Mouse (Mus musculus): ENCODE measurements at regions not wholly inside any gene's neighbourhood (a gene's known extent, or its start where the extent isn't known, plus 50 kb on each side); places are given as distances from the start of the nearest gene placed in this dataset.

DNA sequence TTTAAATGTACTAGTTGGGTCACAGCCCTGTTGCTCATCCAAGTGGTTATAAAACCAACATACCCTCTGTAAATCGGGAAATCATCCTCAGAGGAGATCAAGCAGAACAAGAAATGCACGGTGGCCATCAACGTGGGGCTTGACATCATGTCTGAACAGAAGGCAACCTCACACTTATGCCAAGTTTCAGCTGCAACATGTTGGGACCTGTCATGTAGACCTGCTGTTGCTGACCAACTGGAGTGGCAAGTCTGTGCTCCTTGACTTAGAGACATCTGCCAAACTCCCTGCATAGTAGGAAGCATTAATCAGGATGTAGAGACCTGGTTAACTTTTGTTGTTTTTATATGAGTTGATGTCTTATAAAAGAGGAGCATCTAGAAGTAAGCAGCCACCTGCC lies 244.0 kb upstream of the Fam98a start:
- no peaks in the 10 kb centered on the region for H3K9me3 ChIP-seq (ENCODE audit: control insufficient read depth, low read length)
- ATAC-seq (ENCODE audit: low FRiP score) (no peak), DNase-seq (ENCODE audit: low spot score) (no peak)
- H3K27ac ChIP-seq, result no peak overlapping the region
- no peaks in the 10 kb centered on the region for H3K36me3 ChIP-seq (replicated peaks; ENCODE audit: control insufficient read depth, insufficient read depth)
- H3K27me3 ChIP-seq (ENCODE audit: control insufficient read depth, insufficient read depth, low read length), result no peaks in the 10 kb centered on the region
- H3K4me3 ChIP-seq (replicated peaks; ENCODE audit: low read length), result no peak overlapping the region
- 89% methylated on average over 3 of the region's 3 CpGs for WGBS
- no peak overlapping the region for H3K9ac ChIP-seq
- H3K4me1 ChIP-seq (replicated peaks; ENCODE audit: control insufficient read depth, insufficient read depth, low read length), result no peaks in the 10 kb centered on the region
- H3K4me2 ChIP-seq (replicated peaks), result no peak overlapping the region

DNA sequence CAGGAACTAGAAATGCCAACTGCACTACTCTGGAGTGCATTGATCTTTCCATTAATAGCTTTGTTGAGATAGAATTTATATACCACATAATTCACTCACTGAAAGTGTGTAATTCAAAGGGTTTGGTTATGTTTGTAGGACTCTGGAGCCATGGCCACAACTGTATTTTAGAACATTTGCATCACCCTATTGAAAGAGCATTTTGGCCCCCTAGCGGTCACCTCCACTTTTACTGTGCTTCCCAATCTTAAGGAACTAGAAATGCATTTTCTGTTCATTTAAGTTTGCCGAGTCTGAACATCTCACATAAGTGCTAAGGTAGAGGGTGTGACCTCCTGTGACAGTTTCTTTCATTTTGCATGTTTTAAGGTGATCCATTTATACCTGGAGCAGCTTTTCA lies 228.0 kb upstream of the Fam98a start:
- H3K4me3 ChIP-seq (replicated peaks; ENCODE audit: low read length), result no peak overlapping the region
- H3K36me3 ChIP-seq (replicated peaks; ENCODE audit: control insufficient read depth, insufficient read depth), result no peaks in the 10 kb centered on the region
- no peak overlapping the region for H3K27ac ChIP-seq
- no peaks in the 10 kb centered on the region for H3K27me3 ChIP-seq (ENCODE audit: control insufficient read depth, insufficient read depth, low read length)
- WGBS, result 43% methylated on average over 2 of the region's 2 CpGs
- no peak for ATAC-seq (ENCODE audit: low FRiP score)
- H3K9ac ChIP-seq, result no peak overlapping the region
- H3K4me1 ChIP-seq (replicated peaks; ENCODE audit: control insufficient read depth, insufficient read depth, low read length), result no peaks in the 10 kb centered on the region
- no peak overlapping the region for H3K4me2 ChIP-seq (replicated peaks)
- no peaks in the 10 kb centered on the region for H3K9me3 ChIP-seq (ENCODE audit: control insufficient read depth, low read length)
- DNase-seq (ENCODE audit: low spot score), result no peak

DNA sequence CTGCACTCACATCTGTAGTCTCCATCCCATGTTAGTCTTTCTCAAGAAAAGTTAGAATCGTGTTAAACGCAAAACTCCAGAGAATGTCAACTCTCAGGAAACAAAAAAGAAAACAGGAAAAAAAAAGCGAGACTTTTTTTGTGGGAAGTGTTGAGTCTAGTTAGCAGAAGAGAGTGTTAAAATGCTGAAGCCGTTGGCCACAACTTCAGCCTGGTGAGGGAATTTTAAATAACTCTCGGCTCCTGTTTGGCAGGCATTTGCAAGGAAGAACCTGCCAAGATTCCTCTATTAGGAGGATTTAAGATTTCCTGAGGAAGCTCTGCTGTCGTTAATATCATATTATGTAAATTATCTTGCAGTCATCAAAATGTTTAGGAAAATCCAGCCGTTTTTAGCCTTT lies 224.9 kb upstream of the Fam98a start:
- Histone ChIP-seq H3K27me3 (ENCODE audit: control insufficient read depth, insufficient read depth, low read length) (no peaks in the 10 kb centered on the region), H3K4me3 (replicated peaks; ENCODE audit: low read length) (no peak overlapping the region), H3K4me2 (replicated peaks) (no peak overlapping the region), H3K4me1 (replicated peaks; ENCODE audit: control insufficient read depth, insufficient read depth, low read length) (no peaks in the 10 kb centered on the region), H3K9ac (no peak overlapping the region), H3K36me3 (replicated peaks; ENCODE audit: control insufficient read depth, insufficient read depth) (no peaks in the 10 kb centered on the region), H3K9me3 (ENCODE audit: control insufficient read depth, low read length) (no peaks in the 10 kb centered on the region), H3K27ac (no peak overlapping the region)
- 79% methylated on average over 7 of the region's 7 CpGs for whole genome bisulfite sequencing
- DNase-seq (ENCODE audit: low spot score), result no peak
- ATAC-seq (ENCODE audit: low FRiP score), result no peak

DNA sequence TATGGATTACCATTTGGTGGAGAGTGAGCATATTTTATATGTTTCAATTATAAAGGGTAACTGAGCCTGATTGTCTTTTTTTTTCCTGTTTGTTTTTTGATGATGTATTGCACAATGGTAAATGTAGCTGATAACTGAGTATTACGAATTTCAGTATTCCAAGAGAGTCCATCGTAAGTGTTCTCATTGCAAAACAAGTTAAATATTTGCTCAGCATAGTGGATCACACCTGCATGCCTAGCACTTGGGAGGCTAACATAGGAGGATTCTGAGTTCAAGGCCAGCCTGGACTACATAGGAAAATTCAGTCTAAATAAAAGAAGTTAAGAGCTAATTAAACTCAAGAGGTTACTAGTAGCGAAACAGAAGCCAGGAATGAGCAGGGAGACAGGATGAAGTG lies 223.8 kb upstream of the Fam98a start:
- Histone ChIP-seq H3K9me3 (ENCODE audit: control insufficient read depth, low read length) (no peaks in the 10 kb centered on the region), H3K36me3 (replicated peaks; ENCODE audit: control insufficient read depth, insufficient read depth) (no peaks in the 10 kb centered on the region), H3K4me1 (replicated peaks; ENCODE audit: control insufficient read depth, insufficient read depth, low read length) (no peaks in the 10 kb centered on the region), H3K4me2 (replicated peaks) (no peak overlapping the region), H3K27ac (no peak overlapping the region), H3K9ac (no peak overlapping the region), H3K4me3 (replicated peaks; ENCODE audit: low read length) (no peak overlapping the region), H3K27me3 (ENCODE audit: control insufficient read depth, insufficient read depth, low read length) (no peaks in the 10 kb centered on the region)
- WGBS, result 88% methylated on average over 3 of the region's 3 CpGs
- DNase-seq (ENCODE audit: low spot score) (no peak), ATAC-seq (ENCODE audit: low FRiP score) (no peak)

DNA sequence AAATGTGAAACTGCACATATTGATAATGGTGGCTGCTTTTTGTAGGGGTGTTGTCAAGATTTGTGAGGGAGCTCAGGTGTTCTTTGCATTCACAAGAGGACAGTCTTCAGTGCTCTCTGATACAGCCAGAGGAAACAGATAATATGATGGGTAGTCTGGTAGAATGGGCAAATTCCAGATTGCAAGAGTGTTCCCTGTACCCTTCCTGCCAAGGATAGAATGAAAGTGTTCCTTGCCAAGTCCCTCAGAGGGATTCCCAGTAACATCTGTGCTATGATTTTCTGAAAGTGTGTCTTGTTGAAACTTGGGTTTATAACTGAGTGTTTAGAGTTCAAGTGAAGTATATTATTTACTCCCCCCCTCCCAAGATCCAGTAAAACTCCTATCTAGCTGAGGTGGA lies 221.1 kb upstream of the Fam98a start:
- Histone ChIP-seq H3K27ac (no peak overlapping the region), H3K9me3 (ENCODE audit: control insufficient read depth, low read length) (no peaks in the 10 kb centered on the region), H3K4me3 (replicated peaks; ENCODE audit: low read length) (no peak overlapping the region), H3K4me1 (replicated peaks; ENCODE audit: control insufficient read depth, insufficient read depth, low read length) (no peaks in the 10 kb centered on the region), H3K27me3 (ENCODE audit: control insufficient read depth, insufficient read depth, low read length) (no peaks in the 10 kb centered on the region), H3K4me2 (replicated peaks) (no peak overlapping the region), H3K9ac (no peak overlapping the region), H3K36me3 (replicated peaks; ENCODE audit: control insufficient read depth, insufficient read depth) (no peaks in the 10 kb centered on the region)
- ATAC-seq (ENCODE audit: low FRiP score) (no peak), DNase-seq (ENCODE audit: low spot score) (no peak)

DNA sequence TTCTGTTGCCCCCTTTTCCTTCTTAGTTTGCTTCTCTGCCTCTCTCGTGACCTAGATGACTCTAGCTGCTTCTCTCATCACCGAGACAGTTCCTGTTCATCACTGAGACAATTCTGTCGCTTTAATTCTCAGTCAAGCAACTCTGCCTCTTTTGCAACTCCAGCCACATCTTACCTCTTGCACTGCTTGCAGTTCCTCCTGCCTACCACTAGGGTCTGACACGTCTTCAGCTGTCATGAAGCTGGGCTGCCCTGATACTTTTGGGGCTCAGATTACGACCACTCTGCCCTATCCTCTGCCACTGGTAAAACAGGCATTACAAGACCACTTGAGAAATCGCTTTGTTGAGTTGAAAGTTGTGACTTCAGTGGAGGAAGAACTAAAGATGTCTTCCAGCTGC lies 216.9 kb upstream of the Fam98a start:
- Histone ChIP-seq H3K27me3 (ENCODE audit: control insufficient read depth, insufficient read depth, low read length) (no peaks in the 10 kb centered on the region), H3K9me3 (ENCODE audit: control insufficient read depth, low read length) (no peaks in the 10 kb centered on the region), H3K4me2 (replicated peaks) (no peak overlapping the region), H3K36me3 (replicated peaks; ENCODE audit: control insufficient read depth, insufficient read depth) (no peaks in the 10 kb centered on the region), H3K4me3 (replicated peaks; ENCODE audit: low read length) (no peak overlapping the region), H3K9ac (no peak overlapping the region), H3K4me1 (replicated peaks; ENCODE audit: control insufficient read depth, insufficient read depth, low read length) (no peaks in the 10 kb centered on the region), H3K27ac (no peak overlapping the region)
- DNase-seq (ENCODE audit: low spot score) (no peak), ATAC-seq (ENCODE audit: low FRiP score) (no peak)
- 87% methylated on average over 6 of the region's 6 CpGs for WGBS

DNA sequence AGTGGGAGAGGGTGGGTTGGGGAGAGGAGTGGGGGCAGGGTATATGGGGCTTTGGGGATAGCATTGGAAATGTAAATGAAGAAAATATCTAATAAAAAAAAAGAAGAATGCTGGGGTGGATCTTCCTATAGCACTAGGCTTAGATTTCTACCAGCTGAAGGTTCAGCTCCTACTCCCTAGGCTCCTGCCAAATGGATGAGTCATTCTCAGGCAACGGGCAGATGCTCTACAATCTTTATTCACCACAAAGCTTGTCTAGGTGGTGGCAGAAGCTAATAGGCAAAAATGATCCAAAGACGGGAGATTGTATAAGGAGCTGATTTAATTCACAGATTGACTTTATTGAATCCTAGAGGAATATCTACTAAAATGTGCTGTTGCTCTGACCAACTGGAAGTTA lies 211.6 kb upstream of the Fam98a start:
- no peak overlapping the region for H3K4me3 ChIP-seq (replicated peaks; ENCODE audit: low read length)
- no peaks in the 10 kb centered on the region for H3K9me3 ChIP-seq (ENCODE audit: control insufficient read depth, low read length)
- no peaks in the 10 kb centered on the region for H3K4me1 ChIP-seq (replicated peaks; ENCODE audit: control insufficient read depth, insufficient read depth, low read length)
- no peak overlapping the region for H3K27ac ChIP-seq
- ATAC-seq (ENCODE audit: low FRiP score), result no peak
- no peak overlapping the region for H3K9ac ChIP-seq
- no peaks in the 10 kb centered on the region for H3K36me3 ChIP-seq (replicated peaks; ENCODE audit: control insufficient read depth, insufficient read depth)
- no peak for DNase-seq (ENCODE audit: low spot score)
- H3K4me2 ChIP-seq (replicated peaks), result no peak overlapping the region
- no peaks in the 10 kb centered on the region for H3K27me3 ChIP-seq (ENCODE audit: control insufficient read depth, insufficient read depth, low read length)
- WGBS, result 96% methylated on average over 2 of the region's 2 CpGs

DNA sequence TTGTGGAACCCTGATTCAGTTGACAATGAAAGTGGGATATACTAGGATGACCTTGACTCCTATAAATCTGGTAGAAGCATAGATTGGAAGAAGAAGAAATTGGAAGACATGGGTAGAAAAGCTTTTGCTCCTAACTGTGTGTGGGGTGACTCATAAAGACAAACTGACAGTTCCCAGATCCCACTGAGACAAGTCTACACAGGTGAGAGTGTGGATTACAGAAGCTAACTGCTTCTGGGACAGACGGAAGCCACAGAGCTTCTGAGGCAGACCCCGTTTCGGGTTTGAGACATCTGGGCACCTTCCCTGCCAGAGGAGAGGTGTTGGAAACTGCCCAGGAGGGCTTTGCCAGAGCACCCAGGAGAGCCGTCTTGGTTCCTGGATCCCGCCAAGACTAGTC lies 204.7 kb upstream of the Fam98a start:
- H3K4me3 ChIP-seq (replicated peaks; ENCODE audit: low read length), result no peak overlapping the region
- no peak for DNase-seq (ENCODE audit: low spot score)
- no peak overlapping the region for H3K27ac ChIP-seq
- no peaks in the 10 kb centered on the region for H3K9me3 ChIP-seq (ENCODE audit: control insufficient read depth, low read length)
- ATAC-seq (ENCODE audit: low FRiP score), result no peak
- WGBS, result 95% methylated on average over 5 of the region's 5 CpGs
- no peak overlapping the region for H3K9ac ChIP-seq
- no peaks in the 10 kb centered on the region for H3K36me3 ChIP-seq (replicated peaks; ENCODE audit: control insufficient read depth, insufficient read depth)
- H3K4me1 ChIP-seq (replicated peaks; ENCODE audit: control insufficient read depth, insufficient read depth, low read length), result no peaks in the 10 kb centered on the region
- no peak overlapping the region for H3K4me2 ChIP-seq (replicated peaks)
- no peaks in the 10 kb centered on the region for H3K27me3 ChIP-seq (ENCODE audit: control insufficient read depth, insufficient read depth, low read length)

DNA sequence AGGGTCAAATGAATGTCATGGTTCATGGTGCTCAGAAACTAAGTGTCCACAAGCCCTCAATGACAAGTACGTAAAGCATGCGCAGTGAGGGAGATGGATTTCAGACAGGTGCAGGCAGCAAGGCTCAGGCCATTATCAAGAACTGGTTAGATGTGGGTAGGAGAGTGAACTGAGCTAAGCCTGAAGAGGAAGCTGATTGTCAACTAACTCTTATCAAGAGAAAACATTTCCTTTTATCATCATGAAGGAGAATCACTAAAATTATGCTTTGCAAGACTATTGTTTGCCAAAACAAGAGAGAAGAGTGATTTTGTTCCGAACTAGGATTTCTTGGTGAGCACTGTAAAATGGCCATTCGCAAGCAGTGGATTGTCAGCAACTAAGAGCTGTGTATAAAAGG lies 164.7 kb upstream of the Fam98a start:
- WGBS, result 94% methylated on average over 4 of the region's 4 CpGs
- Histone ChIP-seq H3K4me1 (replicated peaks; ENCODE audit: control insufficient read depth, insufficient read depth, low read length) (no peaks in the 10 kb centered on the region), H3K27ac (no peak overlapping the region), H3K36me3 (replicated peaks; ENCODE audit: control insufficient read depth, insufficient read depth) (no peaks in the 10 kb centered on the region), H3K9ac (no peak overlapping the region), H3K4me2 (replicated peaks) (no peak overlapping the region), H3K4me3 (replicated peaks; ENCODE audit: low read length) (no peak overlapping the region), H3K27me3 (ENCODE audit: control insufficient read depth, insufficient read depth, low read length) (no peaks in the 10 kb centered on the region), H3K9me3 (ENCODE audit: control insufficient read depth, low read length) (no peaks in the 10 kb centered on the region)
- no peak for ATAC-seq (ENCODE audit: low FRiP score)
- no peak for DNase-seq (ENCODE audit: low spot score)

DNA sequence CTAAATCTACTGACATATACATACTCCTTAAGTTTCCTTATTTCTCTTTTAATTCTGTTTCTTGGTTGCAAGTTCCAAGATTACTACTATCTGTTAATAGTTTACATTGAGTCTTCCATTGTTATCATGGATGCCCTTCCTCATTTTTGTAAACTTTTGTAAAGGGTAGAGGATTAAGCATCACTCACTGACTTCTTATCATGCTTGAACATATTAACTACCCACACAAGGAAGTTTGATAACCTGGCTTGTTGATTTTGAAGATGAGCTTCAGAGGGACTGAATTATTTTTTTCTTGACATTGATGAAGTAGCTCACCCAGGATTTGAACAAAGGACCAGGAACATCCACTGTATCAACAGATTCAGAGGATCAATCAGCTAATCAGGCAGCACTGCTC lies 162.8 kb upstream of the Fam98a start:
- H3K4me2 ChIP-seq (replicated peaks), result no peak overlapping the region

More for the DNA sequence above, 162.8 kb upstream of the Fam98a start:
- no peaks in the 10 kb centered on the region for H3K4me1 ChIP-seq (replicated peaks; ENCODE audit: control insufficient read depth, insufficient read depth, low read length)
- no peaks in the 10 kb centered on the region for H3K36me3 ChIP-seq (replicated peaks; ENCODE audit: control insufficient read depth, insufficient read depth)
- ATAC-seq (ENCODE audit: low FRiP score) (no peak), DNase-seq (ENCODE audit: low spot score) (no peak)
- H3K4me3 ChIP-seq (replicated peaks; ENCODE audit: low read length), result no peak overlapping the region
- no peak overlapping the region for H3K27ac ChIP-seq
- no peaks in the 10 kb centered on the region for H3K27me3 ChIP-seq (ENCODE audit: control insufficient read depth, insufficient read depth, low read length)
- H3K9ac ChIP-seq, result no peak overlapping the region
- H3K9me3 ChIP-seq (ENCODE audit: control insufficient read depth, low read length), result no peaks in the 10 kb centered on the region

Measured in hindbrain, embryonic 14.5 days (tissue).